Mouse (Mus musculus) macrophage (primary cell): ENCODE data around the gene Clec2l. TPM values are rescaled to one million over a fixed set of nuclear protein-coding genes. Genes with fewer than 3 reads are reported as not detected.
"Not testable (repeated sequence)": the region's sequence is repeated elsewhere in the genome, so short reads cannot be mapped to it uniquely, and the experiment has no call there.

Source experiments
- H3K27ac ChIP-seq: fragments of 350-480 bp; formaldehyde crosslinking; 2 replicates; pipeline ENCODE4 v1.9.0; 2021
- H3K36me3 ChIP-seq: fragments of 350-480 bp; formaldehyde crosslinking; 2 replicates; pipeline ENCODE4 v1.9.0; 2021; ENCODE audit errors: inconsistent target
- H3K4me3 ChIP-seq: fragments of 350-480 bp; formaldehyde crosslinking; 2 replicates; pipeline ENCODE4 v1.9.0; 2021; ENCODE audit errors: inconsistent target
- H3K79me2 ChIP-seq: fragments of 350-480 bp; formaldehyde crosslinking; 2 replicates; pipeline ENCODE4 v1.9.0; 2021; ENCODE audit errors: inconsistent target
- WGBS: methylation state at CpG from one replicate; pipeline ENCODE4 v1.1.7; 2026; ENCODE audit warnings: inconsistent platforms; ENCODE audit not compliant: missing documents; 5-methylcytosine and 5-hydroxymethylcytosine counted together
- polyA plus RNA-seq: library from polyadenylated mRNA; stranded (reverse); fragments of 250-400 nt; gene quantifications from 3 replicates; pipeline ENCODE4 v1.2.4, GENCODE M21; 2018; ENCODE audit warnings: inconsistent platforms

Clec2l gene
- polyA plus RNA-seq, 1 experiment from 2014 or later = not detected

- WGBS = 10% methylated on average over 5 of the region's 5 CpGs
- Histone ChIP-seq H3K27ac (no peak overlapping the region), H3K4me3 (no peak overlapping the region)
Observed at GRCm38 (mm10) chr6:38641645-38642044, 21.2 kb upstream of the Clec2l start.

DNA sequence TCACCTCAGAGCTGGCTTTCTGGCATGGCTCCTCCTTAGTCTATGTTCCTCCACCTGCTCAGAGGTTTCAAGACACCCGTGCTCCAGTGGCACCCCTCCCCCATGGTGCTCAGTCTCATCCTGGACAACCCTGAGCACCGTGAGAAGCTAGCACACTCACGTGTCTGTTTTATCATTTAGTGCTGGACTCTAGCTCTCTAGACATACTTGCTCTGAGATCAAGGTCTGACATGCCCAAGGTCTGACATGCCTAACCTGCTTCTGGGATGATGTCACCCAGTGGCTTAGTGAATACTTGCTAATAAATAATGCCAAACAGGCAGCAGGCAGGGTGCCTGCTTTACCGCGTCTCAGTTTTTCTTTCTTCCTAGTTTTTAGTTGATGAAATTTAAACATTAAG, 20.3 kb upstream of the Clec2l start:
- H3K79me2 ChIP-seq = no peaks in the 10 kb centered on the region
- WGBS = 86% methylated on average over 5 of the region's 5 CpGs
- H3K36me3 ChIP-seq = no peaks in the 10 kb centered on the region
- H3K4me3 ChIP-seq = no peak overlapping the region
- no peak overlapping the region for H3K27ac ChIP-seq

More at GRCm38 (mm10) chr6:38641645-38642044, 21.2 kb upstream of the Clec2l start:
- Histone ChIP-seq H3K79me2 (no peaks in the 10 kb centered on the region), H3K36me3 (no peaks in the 10 kb centered on the region)

DNA sequence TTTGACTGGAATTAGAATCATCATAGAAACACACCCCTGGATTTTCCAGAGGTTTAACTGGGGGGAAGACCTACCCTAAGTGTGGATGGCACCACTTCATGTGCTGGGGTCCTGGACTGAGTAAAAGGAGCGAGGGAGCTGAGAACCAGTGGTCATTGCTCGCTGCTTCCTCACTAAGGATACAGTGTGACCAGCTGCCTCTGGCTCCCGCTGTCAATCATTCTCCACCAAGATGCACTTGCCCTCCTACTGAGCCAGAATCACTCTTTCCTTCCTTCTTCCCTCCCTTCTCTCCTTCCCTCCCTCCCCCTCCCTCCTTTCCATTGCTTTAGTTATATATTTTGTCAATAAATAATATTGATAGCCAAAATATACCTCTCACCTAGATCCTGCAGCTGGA, 19.8 kb upstream of the Clec2l start:
- WGBS = 100% methylated on average over 3 of the region's 3 CpGs
- H3K27ac ChIP-seq = no peak overlapping the region
- H3K79me2 ChIP-seq = no peaks in the 10 kb centered on the region
- H3K4me3 ChIP-seq = no peak overlapping the region
- H3K36me3 ChIP-seq = no peaks in the 10 kb centered on the region

GRCm38 (mm10) chr6:38649545-38649944, 13.3 kb upstream of the Clec2l start:
- WGBS = 80% methylated on average over 3 of the region's 3 CpGs
- no peaks in the 10 kb centered on the region for H3K79me2 ChIP-seq
- no peak overlapping the region for H3K4me3 ChIP-seq
- H3K36me3 ChIP-seq = no peaks in the 10 kb centered on the region
- H3K27ac ChIP-seq = no peak overlapping the region

DNA sequence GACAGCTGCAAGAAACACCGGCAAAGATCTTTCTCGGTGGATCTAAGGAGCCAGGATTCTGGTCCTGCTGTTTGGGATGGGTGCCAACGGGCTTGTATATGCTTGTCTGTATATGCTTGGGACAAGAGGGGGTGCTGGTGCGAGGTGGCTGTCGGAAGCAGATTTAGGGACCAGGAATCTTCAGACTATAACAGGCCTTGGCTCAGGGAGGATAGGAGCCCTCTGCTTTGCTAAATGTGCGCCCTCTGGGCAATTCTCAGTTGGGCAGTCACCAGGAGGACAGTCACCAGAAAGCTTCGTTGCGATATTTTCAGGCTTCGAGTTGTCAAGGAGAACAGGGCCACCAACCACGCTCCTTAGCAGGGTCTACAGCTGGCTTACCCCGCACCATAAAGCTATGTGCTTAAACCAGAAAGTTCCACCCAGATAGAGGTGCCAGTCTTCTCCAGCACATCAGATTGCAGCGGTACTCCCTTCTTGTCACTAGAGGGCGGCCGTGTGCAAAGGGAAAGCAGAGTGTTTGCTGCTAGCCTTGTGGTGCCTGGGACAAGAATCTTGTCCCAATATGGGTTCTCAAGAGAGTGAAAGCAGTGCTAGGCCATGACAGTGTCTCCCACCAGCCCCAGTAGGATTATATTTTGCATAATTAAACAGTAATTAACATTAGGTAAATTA, 12.5 kb upstream of the Clec2l start:
- Histone ChIP-seq H3K36me3 (no peaks in the 10 kb centered on the region), H3K79me2 (no peaks in the 10 kb centered on the region), H3K27ac (no peak overlapping the region), H3K4me3 (no peak overlapping the region)
- 41% methylated on average over 14 of the region's 14 CpGs for WGBS

DNA sequence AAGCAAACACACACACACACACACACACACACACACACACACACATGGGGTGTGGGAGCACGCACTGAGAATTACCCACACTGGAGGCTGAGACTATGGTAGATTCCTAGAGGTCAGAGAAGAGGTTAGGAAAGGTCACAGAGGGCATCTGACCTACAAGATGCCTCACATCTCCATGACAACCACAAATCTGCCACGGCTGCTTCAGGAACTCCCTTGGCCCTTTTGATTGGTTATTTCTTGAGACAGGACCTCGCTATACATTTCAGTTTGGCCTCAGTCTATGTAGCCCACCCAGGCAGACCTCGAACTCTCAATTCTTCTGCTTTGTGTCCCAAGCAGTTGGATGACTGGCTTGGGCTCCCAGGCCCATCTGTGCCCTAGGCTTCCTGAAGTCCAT, 1.2 kb upstream of the Clec2l start:
- Histone ChIP-seq H3K4me3 (no peak overlapping the region), H3K27ac (no peak overlapping the region), H3K36me3 (no peaks in the 10 kb centered on the region), H3K79me2 (no peaks in the 10 kb centered on the region)
- WGBS = 95% methylated on average over 4 of the region's 4 CpGs

DNA sequence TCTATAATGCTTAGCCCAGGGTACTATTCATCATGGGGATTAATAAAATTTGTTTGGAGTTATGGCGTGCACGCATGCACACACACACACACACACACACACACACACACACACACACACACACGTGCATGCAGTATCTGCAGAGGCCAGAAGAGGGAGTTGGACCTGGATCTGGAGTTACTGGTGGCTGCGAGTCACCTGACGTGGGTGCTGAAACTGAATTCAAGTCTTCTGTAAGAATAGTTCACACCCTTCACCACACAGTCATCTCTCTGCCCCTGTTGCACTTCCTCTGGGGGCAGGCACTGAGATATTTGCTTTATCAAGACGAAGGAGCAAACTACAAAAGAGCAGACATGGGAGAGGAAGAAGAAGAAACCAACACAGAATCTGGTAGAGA, 6.7 kb downstream of the Clec2l start:
- no peak overlapping the region for H3K27ac ChIP-seq
- no peak overlapping the region for H3K4me3 ChIP-seq
- WGBS = 63% methylated on average over 3 of the region's 6 CpGs
- H3K79me2 ChIP-seq = no peaks in the 10 kb centered on the region
- H3K36me3 ChIP-seq = no peaks in the 10 kb centered on the region

DNA sequence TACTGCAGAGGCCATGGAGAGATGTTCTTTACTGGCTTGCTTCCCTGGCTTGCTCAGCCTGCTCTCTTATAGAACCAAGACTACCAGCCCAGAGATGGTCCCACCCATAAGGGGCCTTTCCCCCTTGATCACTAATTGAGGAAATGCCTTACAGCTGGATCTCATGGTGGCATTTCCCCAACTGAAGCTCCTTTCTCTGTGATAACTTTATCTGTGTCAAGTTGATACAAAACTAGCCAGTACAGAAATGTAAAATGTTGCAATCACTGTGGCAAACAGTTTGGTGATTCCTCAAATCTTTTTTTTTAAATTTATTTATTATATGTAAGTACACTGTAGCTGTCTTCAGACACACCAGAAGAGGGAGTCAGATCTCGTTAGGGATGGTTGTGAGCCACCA, 7.6 kb downstream of the Clec2l start:
- H3K36me3 ChIP-seq, H3K4me3 ChIP-seq, H3K27ac ChIP-seq, H3K79me2 ChIP-seq: not testable (repeated sequence)
- WGBS = 80% methylated on average over 1 of the region's 1 CpGs

DNA sequence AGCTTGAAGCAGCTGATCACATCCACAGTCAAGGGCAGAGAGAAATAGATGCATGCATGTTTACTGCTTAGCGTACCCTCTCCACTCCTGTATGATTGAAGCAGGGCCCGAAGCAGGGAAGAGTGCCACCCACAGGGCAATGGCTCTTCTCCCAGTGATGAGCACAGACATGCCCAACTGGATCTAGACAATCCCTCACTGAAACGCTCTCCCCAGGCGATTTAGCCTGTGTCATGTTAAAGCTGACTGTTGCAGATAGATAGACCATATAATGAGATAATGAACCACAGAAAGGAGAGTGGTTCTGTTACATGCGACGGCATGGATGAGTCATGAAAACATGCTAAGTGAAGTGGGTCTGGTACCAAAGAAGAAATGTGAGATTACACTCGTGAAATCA, 8.4 kb downstream of the Clec2l start:
- Histone ChIP-seq H3K27ac (no peak overlapping the region), H3K79me2 (no peaks in the 10 kb centered on the region), H3K36me3 (no peaks in the 10 kb centered on the region), H3K4me3 (no peak overlapping the region)
- WGBS = 96% methylated on average over 7 of the region's 7 CpGs

- Histone ChIP-seq H3K27ac (no peak overlapping the region), H3K79me2 (no peaks in the 10 kb centered on the region), H3K36me3 (no peaks in the 10 kb centered on the region), H3K4me3 (no peak overlapping the region)
- WGBS = 94% methylated on average over 2 of the region's 3 CpGs
Observed at GRCm38 (mm10) chr6:38672011-38672410, 9.1 kb downstream of the Clec2l start.

DNA sequence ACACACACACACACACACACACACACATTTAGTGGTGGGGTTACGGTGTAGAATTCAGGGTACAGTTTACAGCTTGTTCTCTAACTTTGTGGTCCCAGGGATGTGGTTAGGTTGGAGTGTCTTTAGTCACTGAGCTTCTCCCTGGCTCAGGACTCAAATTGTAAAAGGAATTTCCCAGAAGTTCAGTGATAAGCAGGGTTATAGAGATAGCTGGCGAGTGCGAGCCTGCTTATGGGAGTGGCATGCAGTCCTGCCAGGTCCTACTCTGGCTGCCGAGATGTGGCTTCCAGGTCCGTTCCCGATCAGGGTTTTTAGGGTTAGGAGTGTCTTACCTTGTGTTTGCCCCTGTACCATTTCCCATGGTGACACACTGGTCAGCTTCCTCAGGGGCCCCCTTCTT, 13.3 kb downstream of the Clec2l start:
- Histone ChIP-seq H3K4me3 (no peak overlapping the region), H3K27ac (no peak overlapping the region), H3K79me2 (no peaks in the 10 kb centered on the region), H3K36me3 (no peaks in the 10 kb centered on the region)
- WGBS = 98% methylated on average over 6 of the region's 6 CpGs

DNA sequence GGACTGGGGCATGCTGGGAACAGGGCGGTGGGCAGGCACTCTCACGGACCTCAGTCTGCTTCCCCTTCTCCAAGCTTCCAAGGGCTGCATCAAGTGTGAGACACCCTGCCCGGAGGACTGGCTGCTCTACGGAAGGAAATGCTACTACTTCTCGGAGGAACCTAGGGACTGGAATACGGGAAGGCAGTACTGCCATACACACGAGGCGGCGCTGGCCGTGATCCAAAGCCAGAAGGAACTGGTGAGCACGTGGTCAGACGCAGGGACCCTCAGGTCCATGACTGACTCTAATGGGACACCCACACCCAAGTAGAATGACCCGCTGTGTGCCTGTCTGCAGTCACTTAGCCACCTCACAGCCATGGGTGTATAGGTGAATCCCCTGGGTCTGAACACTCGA, 13.9 kb downstream of the Clec2l start:
- Histone ChIP-seq H3K36me3 (no peaks in the 10 kb centered on the region), H3K27ac (no peak overlapping the region), H3K79me2 (no peaks in the 10 kb centered on the region), H3K4me3 (no peak overlapping the region)
- 78% methylated on average over 13 of the region's 14 CpGs for WGBS

DNA sequence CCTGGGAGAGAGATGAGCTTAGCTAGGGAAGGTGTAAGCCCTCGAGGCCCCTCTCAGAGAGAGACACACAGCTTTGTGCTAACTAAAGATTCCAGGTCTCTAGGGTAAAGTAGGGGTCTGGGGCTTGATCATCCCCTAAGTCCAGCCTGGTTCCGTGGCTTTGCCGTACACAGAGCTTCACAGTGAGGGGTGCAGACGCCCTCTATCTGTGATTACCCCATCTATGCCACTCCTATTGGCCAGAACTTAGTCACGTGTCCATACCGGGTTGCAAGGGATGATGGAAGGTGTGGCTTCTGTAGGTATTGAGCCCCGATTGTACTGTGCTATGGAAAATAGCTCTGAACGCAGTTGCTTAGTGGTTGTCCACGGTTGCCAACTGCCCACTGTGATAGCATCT, 14.8 kb downstream of the Clec2l start:
- 87% methylated on average over 9 of the region's 9 CpGs for WGBS
- no peaks in the 10 kb centered on the region for H3K79me2 ChIP-seq
- H3K36me3 ChIP-seq = no peaks in the 10 kb centered on the region
- H3K27ac ChIP-seq = no peak overlapping the region
- no peak overlapping the region for H3K4me3 ChIP-seq

DNA sequence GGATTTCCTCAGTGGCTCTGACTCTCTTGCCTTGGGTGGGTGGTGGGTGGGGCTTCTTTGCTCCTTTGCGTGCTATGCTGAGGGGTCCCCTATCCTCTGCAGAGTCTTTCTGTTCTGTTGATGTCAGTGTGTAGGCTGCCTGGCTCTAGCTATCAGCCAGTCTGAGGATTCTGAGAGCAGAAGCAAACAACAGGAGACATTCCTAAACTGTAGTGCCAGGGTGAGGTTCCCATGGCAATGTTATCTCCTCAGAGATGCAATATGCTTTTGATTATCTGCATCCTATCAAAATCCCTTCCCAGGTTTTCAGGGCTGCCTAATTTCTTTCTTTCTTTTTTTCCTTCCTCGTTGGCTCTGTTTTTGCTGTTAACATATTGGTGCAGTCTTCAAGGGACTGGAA, 19.7 kb downstream of the Clec2l start:
- WGBS = 89% methylated on average over 1 of the region's 2 CpGs
- Histone ChIP-seq H3K27ac (no peak overlapping the region), H3K79me2 (no peaks in the 10 kb centered on the region), H3K4me3 (no peak overlapping the region), H3K36me3 (no peaks in the 10 kb centered on the region)

DNA sequence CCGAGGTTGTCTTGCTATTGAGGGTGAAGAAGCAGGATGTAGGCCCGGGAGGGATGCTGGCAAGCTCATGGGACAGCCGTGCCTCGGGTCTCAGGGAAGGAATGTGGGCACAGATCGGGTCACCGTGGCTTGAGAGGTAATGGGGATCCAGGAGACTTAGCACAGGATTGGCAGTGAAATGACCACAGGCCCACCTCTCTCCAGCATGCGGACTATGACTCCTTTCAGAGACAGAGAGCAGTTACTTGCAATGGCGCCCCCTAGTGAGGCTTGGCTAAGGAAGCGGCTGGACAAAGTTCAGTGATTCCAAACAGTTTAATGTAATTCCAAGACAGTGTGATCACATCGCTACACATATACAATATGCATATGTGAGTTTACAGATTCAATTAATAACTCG, 24.3 kb downstream of the Clec2l start:
- 78% methylated on average over 10 of the region's 11 CpGs for WGBS
- Histone ChIP-seq H3K4me3 (no peak overlapping the region), H3K27ac (no peak overlapping the region), H3K36me3 (no peaks in the 10 kb centered on the region), H3K79me2 (no peaks in the 10 kb centered on the region)

- no peaks in the 10 kb centered on the region for H3K79me2 ChIP-seq
- no peak overlapping the region for H3K27ac ChIP-seq
- no peaks in the 10 kb centered on the region for H3K36me3 ChIP-seq
- H3K4me3 ChIP-seq = no peak overlapping the region
- 84% methylated on average over 10 of the region's 10 CpGs for WGBS
Observed at GRCm38 (mm10) chr6:38688841-38689240, 26.0 kb downstream of the Clec2l start.
